Mouse (Mus musculus): Measurements from ENCODE around the gene Card6.

The Card6 gene

DNA sequence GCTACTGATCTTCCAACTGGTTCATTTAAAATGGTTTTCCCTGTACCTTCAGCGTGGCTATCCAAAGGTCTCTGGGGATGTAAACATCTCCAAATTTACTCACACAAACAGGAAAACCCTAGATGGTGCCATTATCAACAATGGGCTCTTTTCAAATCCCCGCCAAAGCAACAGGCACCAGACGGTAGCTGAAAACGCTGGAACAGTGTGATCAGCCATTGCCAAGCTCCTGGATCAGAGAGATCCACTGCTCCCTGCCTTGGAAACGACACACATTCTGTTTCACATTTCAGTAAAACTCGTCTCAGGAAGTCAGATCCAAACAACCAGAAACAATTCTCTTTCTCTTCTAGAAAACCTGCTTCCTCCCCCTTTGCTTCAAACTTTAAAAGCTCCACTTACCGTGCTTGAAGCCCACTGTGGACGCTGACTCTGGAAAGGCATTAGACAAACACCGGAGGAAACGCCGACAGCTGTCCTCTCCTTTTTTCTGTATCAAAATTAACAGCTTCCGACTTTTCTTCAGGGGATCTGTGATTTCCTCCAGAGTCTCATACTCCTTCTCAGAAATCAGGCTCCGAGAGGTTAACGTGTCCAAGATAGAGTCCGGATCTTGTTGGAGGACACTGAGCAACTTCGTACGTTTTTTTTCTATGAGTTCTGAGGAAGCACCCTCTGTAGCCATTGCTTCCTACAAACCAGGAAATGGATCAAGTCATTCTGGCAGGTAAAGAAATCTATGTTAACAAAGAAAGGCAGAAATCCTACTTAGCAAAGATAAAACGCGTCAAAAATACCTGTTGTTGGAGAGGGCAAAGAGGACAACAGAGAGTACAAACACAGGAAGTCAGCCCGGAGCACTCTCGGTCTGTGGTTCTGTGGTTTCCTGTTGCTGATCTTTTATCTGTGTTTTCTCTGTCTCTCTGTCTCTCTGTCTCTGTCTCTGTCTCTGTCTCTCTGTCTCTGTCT is at the start of gene Card6:
TSS of gene Card6 (minus strand) at position 854 of the 969 bp plus-strand sequence.
- no peak for DNase-seq (ENCODE audit: low read depth, low spot score)

DNA sequence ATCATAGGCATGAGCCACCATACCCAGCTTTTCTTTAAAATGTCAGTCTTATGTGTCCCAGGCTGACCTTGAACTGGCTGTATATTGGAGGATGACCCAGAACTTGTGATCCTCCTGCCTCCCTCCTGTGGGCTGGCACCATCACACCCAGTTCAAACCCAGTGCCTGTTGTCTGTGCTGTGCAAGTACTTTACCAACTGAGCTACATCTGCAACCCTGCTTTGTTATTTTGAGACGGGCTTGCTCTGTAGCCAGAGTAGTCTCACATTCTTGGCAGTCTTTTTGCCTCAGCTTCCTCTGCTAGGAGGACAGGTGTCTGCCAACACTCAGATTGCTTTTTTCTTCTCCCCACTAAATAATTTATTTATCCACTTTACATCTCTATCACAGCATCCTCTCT is 49.0 kb upstream of the Card6 start:
- no peak for DNase-seq (ENCODE audit: low read depth, low spot score)

DNA sequence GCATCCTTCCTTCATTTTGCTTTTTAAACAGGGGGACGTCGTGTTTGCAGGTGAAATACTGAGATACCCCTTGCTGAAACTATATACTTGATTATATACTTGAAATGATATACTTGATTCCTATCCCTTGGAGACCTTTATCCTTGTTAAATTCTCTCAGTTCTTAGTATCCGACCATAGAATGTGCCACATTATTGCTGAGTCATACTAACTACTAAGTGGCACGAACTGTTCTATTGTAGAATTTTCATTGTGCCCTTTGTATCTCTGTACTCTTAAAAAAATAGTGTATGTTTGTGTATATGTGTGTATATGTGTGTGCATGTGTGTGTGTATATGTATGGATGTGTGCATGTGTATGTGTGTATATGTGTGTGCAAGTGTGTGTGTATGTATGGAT is 48.0 kb upstream of the Card6 start:
- no peak for DNase-seq (ENCODE audit: low read depth, low spot score)

DNA sequence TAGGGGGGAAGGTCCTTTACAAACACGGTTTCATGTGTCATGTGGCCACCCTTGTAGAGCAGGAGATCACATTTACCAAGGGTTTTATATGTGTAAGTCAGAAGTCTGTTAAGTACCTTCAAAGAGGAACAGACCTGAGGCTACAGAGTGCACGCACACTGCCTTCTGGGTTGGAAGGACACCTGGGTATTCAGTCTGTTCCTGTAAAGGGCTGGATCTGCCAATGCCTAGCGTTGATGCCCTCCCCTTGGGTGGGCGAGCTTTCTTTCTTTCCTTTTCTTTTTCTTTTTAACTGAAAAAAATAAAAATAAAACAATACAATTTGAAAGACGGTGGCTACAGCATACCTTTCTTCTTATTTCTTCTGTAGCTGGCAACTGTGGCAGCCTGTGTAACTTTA is 46.8 kb upstream of the Card6 start:
- no peak for DNase-seq (ENCODE audit: low read depth, low spot score)

DNA sequence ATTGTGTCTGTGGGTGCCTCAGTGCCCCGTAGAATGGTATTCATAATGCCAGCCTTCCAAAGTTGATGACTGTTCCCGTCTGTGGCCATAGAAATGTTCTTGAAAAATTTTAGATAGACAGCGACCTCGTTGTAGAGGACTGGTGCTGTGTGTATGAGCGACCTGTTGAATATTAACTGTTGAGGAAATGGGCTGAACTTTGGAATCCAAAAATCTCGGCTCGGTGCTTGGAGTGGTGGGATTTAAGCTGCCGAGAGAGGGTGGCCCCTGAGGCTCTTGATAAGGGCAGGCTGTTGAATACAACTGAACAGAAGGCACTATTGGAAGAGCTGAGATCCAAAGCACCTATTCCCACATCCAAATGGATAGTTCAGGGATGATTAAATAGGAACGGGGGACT is 46.3 kb upstream of the Card6 start:
- no peak for DNase-seq (ENCODE audit: low read depth, low spot score)

DNA sequence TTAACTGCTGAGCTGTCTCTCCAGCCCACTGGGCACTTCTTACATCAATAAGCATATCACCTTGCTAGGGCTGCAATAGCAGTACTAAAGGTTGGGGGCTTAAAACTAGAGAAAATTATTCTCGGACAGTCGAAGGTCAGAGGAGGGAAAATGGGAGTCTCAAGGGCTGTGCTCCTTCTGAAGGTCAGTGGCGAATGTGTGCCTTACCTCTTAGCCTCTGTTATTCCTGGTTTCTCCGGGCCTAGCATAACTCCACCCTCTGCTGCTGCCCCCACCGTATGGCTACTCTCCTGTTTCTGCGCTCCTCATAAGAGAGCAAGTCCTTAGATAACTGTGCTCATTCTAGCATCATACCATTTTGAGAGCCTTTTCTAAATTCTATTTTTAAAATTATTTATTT is 43.8 kb upstream of the Card6 start:
- DNase-seq (ENCODE audit: low read depth, low spot score): no peak

DNA sequence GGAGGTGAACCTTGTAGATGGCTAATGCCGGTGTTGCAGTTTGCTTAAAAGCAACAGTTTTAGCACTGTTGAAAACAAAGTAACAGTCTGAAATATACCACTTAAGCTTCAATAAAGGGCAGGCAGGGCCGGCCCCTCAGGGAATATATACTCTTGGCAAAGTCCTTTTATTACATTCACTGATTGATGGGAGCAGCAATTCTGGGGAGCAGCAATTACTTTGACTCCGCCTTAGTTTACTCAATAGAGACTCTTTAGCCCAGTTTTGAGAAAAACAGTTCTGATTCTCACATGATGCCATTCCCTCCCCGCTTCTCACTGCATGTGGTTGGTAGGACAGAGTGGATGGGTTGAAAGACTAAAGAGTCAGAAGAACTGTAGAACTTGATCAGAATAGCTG is 40.8 kb upstream of the Card6 start:
- DNase-seq (ENCODE audit: low read depth, low spot score): no peak

DNA sequence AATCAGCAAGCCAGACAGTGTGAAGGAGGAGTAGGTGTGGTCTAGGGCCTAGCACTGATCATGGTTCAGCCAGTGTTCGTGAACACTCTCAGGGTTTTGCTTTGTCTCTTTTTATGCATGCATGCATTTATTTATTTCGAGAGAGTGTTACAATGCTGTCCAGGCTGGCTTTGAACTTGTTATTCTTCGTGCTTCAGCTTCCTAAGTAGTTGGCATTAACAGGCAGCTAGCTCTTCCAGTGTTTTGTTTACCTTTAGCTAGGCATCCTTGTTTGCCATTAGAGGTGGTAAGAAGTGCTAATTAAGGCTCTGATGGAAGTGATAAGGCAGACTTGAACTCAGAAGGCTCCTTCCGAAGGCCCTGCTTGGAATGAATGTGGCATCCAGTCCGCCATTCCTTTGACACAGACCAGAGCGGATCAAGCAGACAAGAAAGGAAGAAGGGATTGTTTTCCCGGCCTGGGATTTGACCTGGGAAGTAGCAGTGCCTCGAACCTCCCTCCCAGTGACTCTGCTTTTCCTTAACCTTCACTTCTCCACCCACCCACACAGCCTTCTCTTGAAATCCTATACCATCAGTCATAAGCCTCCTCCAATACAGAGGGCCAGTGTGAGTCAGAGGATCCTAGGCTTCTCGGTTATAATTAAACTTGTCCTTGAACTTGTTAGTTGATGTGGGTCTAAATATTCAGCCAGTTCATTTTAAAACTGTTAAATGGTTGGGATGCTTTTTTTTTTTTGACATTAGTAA is 37.0 kb upstream of the Card6 start:
- DNase-seq (ENCODE audit: low read depth, low spot score): no peak

DNA sequence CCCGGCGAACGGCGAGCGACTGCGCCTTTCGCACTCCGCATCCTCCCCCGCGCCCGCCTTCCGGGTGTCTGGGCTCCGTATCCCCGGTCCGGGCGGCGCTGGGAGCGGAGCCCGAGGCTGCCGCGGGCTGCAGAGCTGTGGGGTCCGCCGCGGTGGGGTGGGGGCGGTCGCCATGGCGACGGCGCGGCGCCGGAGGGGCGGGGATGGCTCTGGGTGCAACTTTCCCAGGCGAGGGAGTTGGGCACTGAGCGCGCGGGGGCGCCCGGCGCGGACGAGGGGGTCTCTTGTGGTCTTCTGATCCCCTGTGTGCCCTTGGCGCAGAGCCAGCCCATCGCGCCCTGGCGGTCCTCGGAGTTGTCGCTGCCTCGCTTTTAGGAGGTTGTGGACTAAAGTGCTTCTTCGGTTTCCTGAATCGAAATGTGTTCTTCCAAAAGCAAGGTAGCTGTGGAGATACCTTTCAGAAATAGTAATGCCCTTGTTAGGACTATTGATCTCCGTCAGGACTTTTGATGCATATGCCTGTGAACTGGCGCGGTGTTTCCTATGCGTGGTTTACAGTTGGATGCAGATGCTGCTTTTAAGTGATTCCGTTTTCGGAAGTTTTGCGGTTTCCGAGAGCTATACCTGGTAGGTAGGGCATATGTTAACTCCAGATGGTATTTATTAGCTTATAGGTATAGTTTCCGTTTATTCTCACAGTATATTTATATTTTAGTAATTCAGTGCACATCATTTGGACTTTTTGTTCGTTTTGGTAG is 35.9 kb upstream of the Card6 start:
- no peak for DNase-seq (ENCODE audit: low read depth, low spot score)

DNA sequence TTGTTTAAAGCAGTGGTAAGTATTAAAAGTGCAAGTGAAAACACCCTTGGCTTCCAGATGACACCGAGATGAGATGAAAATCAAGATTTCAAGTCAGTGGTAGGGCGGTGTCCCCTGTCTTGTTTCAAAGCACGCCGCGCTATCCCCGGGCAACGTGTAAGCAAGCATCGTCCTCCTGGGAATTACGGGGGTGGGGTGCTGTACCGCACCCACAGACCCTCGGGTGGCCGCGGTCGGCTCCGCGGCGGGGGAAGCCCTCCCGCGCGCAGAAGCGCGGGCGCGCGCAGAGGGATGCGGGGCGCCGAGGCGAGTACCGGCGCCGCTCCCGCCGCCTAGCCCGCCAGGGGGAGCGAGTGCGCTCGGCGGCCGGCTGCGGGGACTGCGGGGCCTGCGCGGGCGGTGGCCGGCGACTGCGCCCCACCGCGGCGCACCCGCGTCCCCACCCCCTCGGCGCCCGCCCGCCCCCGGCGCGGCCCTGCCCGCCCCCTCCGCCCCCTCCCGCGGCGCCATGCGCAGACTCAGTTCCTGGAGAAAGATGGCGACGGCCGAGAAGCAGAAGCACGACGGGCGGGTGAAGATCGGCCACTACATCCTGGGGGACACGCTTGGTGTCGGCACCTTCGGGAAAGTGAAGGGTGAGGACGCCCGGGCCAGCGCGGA is 35.2 kb upstream of the Card6 start, which contains the start of gene Prkaa1:
TSS of gene Prkaa1 (plus strand) at position 501 of the 660 bp plus-strand sequence.
- DNase-seq (ENCODE audit: low read depth, low spot score): no peak

DNA sequence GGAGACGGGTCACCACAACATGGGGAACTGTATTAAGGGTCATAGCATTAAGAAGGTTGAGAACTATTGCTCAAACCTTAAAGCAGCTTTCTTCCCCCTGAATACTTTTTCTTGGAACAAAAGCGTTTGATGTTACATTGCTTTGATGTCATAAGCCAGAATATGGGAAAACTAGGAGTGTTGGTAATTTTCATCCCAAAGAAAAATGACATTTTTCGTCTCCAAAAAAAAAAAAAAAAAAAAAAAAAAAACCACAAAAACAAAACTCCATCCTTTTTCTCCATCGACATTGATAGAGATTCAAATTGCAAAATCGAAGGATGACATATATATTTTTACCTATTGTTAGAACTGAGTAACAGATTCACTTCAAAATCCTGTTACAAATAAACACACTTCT is 34.4 kb upstream of the Card6 start:
- DNase-seq (ENCODE audit: low read depth, low spot score): no peak

DNA sequence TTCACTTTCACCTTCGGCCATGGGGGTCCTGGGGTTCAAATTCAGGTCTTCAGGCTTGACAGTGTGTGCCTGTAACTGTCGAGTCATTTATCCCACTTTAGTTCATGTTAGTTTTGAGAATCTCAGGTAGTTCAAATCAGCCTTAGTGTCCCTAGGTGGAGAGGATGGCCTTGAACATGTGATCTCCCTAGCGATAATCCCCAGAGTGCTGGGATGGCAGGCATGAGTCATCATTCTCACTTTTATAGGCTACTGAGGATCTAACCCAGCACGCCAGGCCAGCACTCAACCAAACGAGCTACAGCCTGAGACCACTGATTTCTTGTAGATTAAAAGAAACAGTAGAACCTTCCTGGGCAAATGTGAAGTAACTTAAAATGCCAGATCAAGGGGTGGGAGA is 33.7 kb upstream of the Card6 start:
- no peak for DNase-seq (ENCODE audit: low read depth, low spot score)

DNA sequence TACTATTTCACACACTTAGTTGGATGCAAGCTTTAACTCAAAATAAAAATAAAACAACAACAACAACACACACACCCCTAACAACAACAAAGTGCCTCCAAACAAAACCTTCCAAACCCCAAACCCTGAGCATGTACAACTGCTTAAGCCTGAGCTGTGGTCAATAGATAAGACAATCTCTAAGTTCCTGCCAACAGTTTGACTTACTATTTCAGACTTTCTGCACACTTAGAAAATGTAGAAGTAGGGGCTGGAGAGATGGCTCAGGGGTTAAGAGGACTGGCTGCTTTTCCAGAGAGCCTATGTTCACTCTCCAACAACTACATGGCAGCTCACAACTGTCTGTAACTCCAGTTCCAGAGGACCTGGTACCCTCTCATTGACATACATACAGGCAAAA is 32.0 kb upstream of the Card6 start:
- no peak for DNase-seq (ENCODE audit: low read depth, low spot score)

DNA sequence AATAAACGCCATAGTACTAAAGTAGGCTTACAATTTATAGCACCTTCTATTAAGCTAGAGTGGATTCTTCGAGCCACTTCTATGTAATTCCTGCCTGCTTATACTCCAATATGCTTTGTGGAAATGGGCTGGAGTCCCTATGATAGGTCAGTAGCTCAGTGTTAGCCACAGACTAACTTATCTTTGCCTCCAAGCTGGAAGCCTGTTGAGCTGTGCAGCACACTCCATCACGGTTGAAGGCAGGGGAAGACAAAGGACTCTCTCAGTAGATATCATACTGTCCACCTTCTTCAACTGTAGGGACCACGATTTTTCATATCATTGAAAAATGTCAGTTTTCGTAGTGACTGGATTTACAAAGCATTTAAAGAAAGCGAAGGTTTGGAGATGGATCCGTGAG is 31.5 kb upstream of the Card6 start:
- DNase-seq (ENCODE audit: low read depth, low spot score): no peak

DNA sequence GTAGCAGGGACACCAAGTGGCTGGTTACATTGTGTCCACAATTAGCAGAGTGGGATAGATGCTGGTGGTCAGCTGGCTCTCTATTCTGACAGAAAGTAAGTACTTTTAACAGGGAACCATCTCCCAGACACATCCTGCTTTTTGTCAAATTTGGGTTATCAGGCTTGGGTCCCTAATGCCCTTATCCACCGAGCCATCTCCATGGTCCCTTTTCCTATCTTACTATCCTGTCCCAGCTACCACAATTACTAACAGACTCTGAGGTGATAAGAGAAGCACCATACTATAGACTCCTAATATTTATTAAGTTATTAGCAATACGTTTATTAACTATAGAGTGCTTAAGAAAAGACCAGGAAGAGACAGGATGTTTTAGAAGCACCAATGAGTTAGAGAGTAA is 31.0 kb upstream of the Card6 start:
- no peak for DNase-seq (ENCODE audit: low read depth, low spot score)

DNA sequence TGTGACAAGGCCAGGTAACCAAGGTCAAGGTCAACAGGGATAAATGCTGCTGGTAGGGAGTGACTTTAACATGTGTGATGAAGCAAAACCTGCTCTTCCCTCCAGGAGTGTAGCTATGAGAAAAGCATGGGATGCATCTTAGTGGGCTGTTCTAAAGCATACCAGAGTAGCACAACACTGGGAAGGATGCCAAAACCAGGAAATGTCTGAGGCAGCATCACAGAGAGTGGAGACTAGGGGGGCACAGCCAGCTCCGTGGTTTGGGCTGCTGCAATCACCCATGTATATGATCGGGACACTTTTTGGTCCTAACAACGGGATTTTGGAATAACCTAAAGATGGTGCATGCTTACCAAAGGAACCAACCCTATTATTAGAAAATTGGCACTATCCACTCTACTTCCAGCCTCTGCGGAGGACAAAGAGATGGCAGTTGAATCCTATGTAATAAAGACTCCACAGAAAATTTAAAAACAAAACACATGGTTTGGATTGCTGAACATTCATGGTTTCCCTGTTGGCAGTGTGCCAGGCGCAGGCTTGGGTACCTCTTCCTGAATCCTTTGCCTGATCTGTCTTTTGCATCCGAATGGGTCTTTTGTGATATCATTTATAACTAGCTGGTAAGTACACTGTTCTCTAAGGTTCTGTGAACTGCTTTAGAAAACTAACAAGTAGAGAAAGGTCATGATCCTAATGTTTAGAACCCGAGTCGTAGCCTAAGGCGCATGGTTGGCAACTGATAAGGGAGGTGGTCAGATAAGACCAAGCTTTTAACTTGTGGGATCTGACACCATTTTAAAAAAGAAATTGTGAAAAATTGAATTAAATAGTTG is 29.9 kb upstream of the Card6 start:
- DNase-seq (ENCODE audit: low read depth, low spot score): no peak

DNA sequence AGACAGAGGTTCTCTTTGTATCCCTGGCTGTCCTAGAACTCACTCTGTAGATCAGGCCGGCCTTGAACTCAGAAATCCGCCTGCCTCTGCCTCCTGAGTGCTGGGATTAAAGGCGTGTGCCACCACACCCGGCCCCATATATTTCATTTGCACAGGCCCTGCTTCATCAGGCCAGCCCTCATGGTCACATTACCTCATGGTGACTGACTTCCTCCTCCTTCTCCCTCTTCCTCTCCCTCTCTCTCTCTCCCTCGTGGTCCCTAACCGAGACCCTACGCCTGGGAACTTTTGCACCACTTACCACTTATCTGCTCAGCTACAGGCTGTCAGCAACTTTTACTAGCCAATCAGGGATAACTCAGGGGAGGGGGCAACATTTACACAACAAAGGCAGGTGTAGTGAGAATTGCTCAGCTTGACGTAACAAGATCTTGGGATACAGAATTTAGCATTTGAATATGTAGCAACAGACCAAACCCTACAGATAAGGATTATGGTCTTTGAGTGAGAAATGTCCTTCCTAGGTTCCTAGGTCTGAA is 26.7 kb upstream of the Card6 start:
- DNase-seq (ENCODE audit: low read depth, low spot score): peak; percentile 59

DNA sequence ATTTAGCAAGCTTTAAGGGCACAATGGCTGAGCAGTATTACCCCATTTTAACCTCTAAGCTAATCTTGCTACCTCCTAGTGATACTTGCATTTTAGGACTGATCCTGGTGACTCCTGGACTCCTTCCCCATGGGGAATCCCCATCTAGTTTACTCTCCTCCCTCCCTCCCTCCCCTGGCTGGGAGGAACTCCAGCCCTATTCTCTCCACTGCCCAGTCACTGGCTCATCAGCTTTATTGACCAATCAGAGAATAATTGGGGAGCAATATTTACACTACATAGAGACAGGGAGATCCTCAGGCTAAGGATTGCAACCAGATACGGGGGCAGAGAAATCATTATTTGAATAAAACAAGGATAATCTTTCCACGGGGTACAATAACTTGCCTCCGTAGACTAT is 25.8 kb upstream of the Card6 start:
- DNase-seq (ENCODE audit: low read depth, low spot score): no peak

DNA sequence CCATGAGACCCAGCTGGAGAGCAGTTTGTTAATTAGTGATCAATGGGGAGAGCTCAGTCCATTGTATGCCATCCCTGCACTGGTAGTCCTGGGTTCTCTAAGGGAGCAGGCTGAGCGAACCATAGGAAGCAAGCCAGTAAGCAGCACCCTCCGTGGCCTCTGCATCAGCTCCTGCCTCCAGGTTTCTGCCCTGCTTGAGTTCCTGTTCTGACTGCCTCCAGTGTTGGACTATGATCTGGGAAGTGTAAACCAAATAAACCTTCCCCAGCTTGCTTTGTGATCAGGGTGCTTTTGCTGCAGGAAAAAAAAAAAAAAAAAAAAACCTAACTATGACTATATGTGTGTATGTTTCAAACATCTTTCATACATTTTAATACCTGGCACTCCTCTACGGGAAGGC is 25.0 kb upstream of the Card6 start:
- DNase-seq (ENCODE audit: low read depth, low spot score): no peak

Data from WW6 (cell line).